Mouse (Mus musculus) forebrain, embryonic 14.5 days (tissue): Measurements from ENCODE around the gene Ube2d3. TPM values are rescaled to one million over a fixed set of nuclear protein-coding genes. Genes with fewer than 3 reads are reported as not detected.

Source experiments
- ATAC-seq: fragments of 200-750 bp; cut with Nextera tagmentation; 2 replicates; pipeline ENCODE4 v1.8.0; 2017; ENCODE audit warnings: mild to moderate bottlenecking, moderate library complexity
- DNase-seq: peaks from one replicate; pipeline ENCODE4 v3.0.0-alpha.2; 2015; ENCODE audit warnings: low spot score
- H3K27ac ChIP-seq: fragments of 300-500 bp; sonication (generic); 2 replicates; pipeline ENCODE4 v1.5.1; 2014; ENCODE audit warnings: low read depth, mild to moderate bottlenecking, control low read depth, low read length, moderate library complexity
- H3K27me3 ChIP-seq: fragments of 300-500 bp; sonication (generic); replicated peaks from 2 replicates; pipeline ENCODE4 v1.6.1; 2014; ENCODE audit warnings: low read length, control low read depth, mixed read lengths; ENCODE audit not compliant: control insufficient read depth, insufficient read depth
- H3K36me3 ChIP-seq: fragments of 300-500 bp; sonication (generic); 2 replicates; pipeline ENCODE4 v1.6.1; 2014; ENCODE audit warnings: low read length, control low read depth; ENCODE audit not compliant: control insufficient read depth, insufficient read depth
- H3K4me1 ChIP-seq: fragments of 300-500 bp; sonication (generic); 2 replicates; pipeline ENCODE4 v1.6.1; 2014; ENCODE audit warnings: antibody characterized with exemption, low read length, control low read depth; ENCODE audit not compliant: control insufficient read depth, insufficient read depth
- H3K4me2 ChIP-seq: fragments of 300-500 bp; sonication (generic); 2 replicates; pipeline ENCODE4 v1.6.1; 2014; ENCODE audit warnings: mild to moderate bottlenecking, control low read depth, low read length
- H3K4me3 ChIP-seq: fragments of 300-500 bp; sonication (generic); 2 replicates; pipeline ENCODE4 v1.5.1; 2014; ENCODE audit warnings: low read depth, low read length, control low read depth
- H3K9ac ChIP-seq: fragments of 300-500 bp; sonication (generic); 2 replicates; pipeline ENCODE4 v1.6.1; 2014; ENCODE audit warnings: mild to moderate bottlenecking, low read length, control low read depth, moderate library complexity
- H3K9me3 ChIP-seq: fragments of 300-500 bp; sonication (generic); replicated peaks from 2 replicates; pipeline ENCODE4 v1.6.1; 2016; ENCODE audit warnings: low read length, control low read depth, mixed read lengths; ENCODE audit not compliant: control insufficient read depth
- WGBS: fragments of 180-500 bp; shearing (Covaris S2); extraction: QIAGEN DNeasy Blood & Tissue Kit; methylation state at CpG from one replicate; pipeline ENCODE4 v1.1.7; 2014; 5-methylcytosine and 5-hydroxymethylcytosine counted together
- polyA plus RNA-seq: library from polyadenylated mRNA; unstranded; fragments of >200 nt; fragmentation: Nextera tagmentation; extraction: Ambion mirVana; gene quantifications from 2 replicates; pipeline ENCODE4 v1.2.1, GENCODE M21; 2014

The Ube2d3 gene
- 473 and 475 TPM in 2 replicates for polyA plus RNA-seq

DNA sequence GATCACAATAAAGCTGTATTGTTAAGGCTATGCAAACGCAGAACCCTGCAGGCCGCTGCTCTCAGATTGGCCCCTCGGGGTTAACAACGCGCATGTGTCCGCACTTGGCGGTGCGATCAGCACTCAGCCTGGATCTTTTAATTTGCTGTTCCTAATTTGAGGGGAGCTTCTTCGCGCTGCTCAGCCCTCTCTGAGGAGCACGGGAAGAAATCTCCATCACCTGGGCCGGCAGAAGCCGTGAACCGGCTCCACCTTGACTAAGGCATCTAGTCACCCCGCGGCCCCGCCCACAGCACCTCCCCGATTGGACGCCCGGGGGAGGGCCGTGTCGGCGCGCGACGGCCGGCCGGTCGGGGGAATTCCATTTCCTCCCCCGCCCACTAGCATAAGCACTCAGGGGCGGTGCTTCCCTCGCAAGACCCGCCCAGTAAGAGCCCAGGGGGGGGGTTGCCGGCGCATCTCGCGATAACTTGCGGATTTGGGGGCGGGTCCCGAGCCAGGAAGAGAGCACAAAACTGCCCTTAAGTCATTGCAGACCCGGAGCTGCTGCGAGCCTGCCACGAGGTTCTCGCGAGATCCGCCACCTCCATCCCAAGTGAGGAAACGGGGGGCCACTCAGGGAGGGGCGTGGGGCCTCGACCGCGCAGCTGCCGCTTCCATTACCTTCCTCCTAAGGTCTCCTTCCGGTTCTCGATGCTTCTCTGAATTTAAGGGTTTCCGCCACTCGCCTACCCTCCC is at the start of gene Ube2d3:
Gene Ube2d3, plus strand, starts transcription at position 392 of the 738 bp plus-strand sequence.
- WGBS = under 1% methylated on average over 53 of the region's 56 CpGs
- peaks cover 10% of the 10 kb centered on the region for H3K4me1 ChIP-seq
- peak within 1 kb of the TSS; percentile 79 for H3K4me3 ChIP-seq
- H3K27ac ChIP-seq = peak within 1 kb of the TSS; percentile 100
- peak; percentile 99 for DNase-seq
- H3K9me3 ChIP-seq = no peaks in the 10 kb centered on the region
- peak within 1 kb of the TSS; percentile 97 for H3K9ac ChIP-seq
- peak within 1 kb of the TSS; percentile 96 for H3K4me2 ChIP-seq
- H3K27me3 ChIP-seq = no peaks in the 10 kb centered on the region
- H3K36me3 ChIP-seq = 0 out of 2 replicates have a peak, but pooled peaks cover 6% of the 10 kb centered on the region
- ATAC-seq = peak; percentile 95

DNA sequence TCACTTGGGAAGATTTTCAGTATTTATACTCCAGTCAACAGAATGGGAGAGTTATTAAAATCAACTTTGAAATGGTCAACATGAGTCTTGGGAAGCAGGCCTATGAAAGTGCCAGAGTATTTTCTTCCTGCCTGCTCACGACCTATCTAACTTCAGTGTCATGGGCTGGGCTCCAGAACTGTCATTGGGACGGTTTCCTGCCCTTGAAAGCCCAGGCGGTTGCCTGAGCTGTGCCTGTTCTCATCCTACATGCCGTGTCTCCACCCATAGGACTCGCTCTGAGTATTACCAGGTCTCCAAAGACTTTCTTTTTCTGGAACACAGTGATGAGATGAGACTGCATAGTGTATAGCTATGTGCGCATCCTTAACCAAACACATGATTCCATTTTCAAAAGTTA is 44.8 kb upstream of the Ube2d3 start:
- Histone ChIP-seq H3K27ac (no peak overlapping the region), H3K4me3 (no peak overlapping the region), H3K4me2 (no peak overlapping the region), H3K9me3 (no peaks in the 10 kb centered on the region), H3K27me3 (no peaks in the 10 kb centered on the region), H3K4me1 (no peaks in the 10 kb centered on the region), H3K9ac (no peak overlapping the region), H3K36me3 (no peaks in the 10 kb centered on the region)
- WGBS = 91% methylated on average over 6 of the region's 6 CpGs
- ATAC-seq (no peak), DNase-seq (no peak)

DNA sequence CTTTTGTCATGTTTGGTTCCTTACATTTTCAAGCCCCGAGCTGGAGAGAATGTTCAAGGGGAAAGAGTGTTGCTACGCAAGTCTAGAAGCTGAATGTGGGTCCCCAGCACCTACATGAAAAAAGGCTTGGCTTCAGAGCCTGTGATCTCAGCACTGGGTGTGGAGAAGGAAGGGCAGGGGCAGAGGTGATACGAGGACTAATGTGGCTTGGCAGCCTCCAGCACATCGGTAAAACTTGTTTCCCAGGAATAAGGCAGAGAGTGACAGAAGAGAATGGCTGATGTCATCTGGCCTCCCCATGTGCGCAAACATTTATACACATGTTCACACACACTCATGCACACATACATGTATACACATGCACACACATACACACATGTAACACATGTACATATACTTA is 42.9 kb upstream of the Ube2d3 start:
- no peak overlapping the region for H3K4me2 ChIP-seq
- H3K27ac ChIP-seq = no peak overlapping the region
- no peak overlapping the region for H3K9ac ChIP-seq
- no peaks in the 10 kb centered on the region for H3K36me3 ChIP-seq
- ATAC-seq (no peak), DNase-seq (no peak)
- H3K4me1 ChIP-seq = 0 out of 2 replicates have a peak, but pooled peaks cover 3% of the 10 kb centered on the region
- WGBS = 88% methylated on average over 5 of the region's 5 CpGs
- no peaks in the 10 kb centered on the region for H3K9me3 ChIP-seq
- H3K27me3 ChIP-seq = no peaks in the 10 kb centered on the region
- no peak overlapping the region for H3K4me3 ChIP-seq

DNA sequence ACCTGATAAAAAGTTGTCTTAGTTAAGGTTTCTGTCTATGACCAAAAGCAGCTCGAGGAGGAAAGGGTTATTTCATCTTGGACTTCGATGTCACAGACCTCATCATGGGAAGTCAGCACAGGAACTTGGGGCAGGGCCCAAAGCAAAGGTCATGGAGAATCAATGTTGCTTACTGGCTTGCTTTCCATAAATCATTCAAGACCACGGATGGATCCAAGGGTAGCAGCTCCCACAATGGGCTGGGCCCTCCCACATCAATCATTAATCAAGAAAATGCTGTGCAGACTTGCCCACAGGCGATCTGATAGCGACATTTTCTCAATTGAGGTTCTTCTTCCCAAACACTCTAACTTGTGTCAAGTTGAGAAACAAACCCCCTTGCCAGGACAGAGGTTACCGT is 41.9 kb upstream of the Ube2d3 start:
- Histone ChIP-seq H3K9ac (no peak overlapping the region), H3K4me3 (no peak overlapping the region), H3K36me3 (no peaks in the 10 kb centered on the region), H3K27me3 (no peaks in the 10 kb centered on the region), H3K4me1 (0 out of 2 replicates have a peak, but pooled peaks cover 4% of the 10 kb centered on the region), H3K4me2 (no peak overlapping the region), H3K27ac (no peak overlapping the region), H3K9me3 (no peaks in the 10 kb centered on the region)
- DNase-seq (no peak), ATAC-seq (no peak)
- WGBS = 76% methylated on average over 6 of the region's 6 CpGs

DNA sequence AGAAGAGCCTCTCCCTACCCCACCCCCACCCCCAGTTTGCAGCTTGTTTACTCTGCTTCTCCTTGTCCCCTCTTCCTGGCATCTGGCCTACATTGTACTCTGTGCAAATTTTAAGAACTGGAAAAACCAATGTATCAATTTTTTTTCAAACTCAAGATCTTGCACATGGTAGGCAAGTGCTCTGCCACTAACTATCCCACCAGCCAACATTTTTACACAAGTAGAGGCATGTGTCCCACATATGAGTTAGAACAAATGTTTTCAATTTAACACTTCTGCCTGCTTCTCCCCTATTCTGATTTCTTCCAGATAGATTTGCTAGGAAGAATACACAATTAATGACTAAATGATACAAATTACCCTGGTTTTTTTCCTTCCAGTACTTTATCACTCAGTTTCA is 40.8 kb upstream of the Ube2d3 start:
- no peaks in the 10 kb centered on the region for H3K36me3 ChIP-seq
- H3K9me3 ChIP-seq = no peaks in the 10 kb centered on the region
- 0 out of 2 replicates have a peak, but pooled peaks cover 4% of the 10 kb centered on the region for H3K4me1 ChIP-seq
- ATAC-seq = no peak
- DNase-seq = no peak
- no peak overlapping the region for H3K27ac ChIP-seq
- H3K4me2 ChIP-seq = no peak overlapping the region
- no peaks in the 10 kb centered on the region for H3K27me3 ChIP-seq
- no peak overlapping the region for H3K9ac ChIP-seq
- H3K4me3 ChIP-seq = no peak overlapping the region

DNA sequence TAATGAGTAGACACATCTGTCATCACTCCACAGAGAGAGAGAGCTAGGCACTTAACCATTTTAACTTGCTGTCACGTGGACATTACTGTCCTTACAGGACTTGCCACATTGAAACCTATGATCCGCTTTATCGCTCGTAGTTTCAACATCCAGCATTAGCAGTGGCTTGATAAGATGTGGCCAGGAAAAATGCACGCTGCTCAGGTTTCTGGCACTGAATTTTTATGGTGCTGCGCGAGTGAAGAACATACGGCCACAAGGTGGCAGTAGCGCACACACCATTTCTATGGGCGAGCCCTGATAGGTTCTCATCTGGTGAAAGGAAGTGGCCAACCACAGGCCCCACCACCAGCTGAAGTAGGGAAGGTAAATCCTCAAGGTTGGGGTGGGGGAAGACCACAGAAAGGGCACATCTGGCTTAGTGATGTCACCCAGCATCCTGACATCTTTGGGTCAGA is 35.7 kb upstream of the Ube2d3 start:
- H3K4me2 ChIP-seq = no peak overlapping the region
- H3K36me3 ChIP-seq = peaks cover 14% of the 10 kb centered on the region; the same call in 1 of the 2 replicates
- ATAC-seq = peak; percentile 84
- 14% methylated on average over 10 of the region's 10 CpGs for WGBS
- H3K27ac ChIP-seq = no peak overlapping the region
- no peak overlapping the region for H3K9ac ChIP-seq
- no peaks in the 10 kb centered on the region for H3K27me3 ChIP-seq
- peaks cover 7% of the 10 kb centered on the region; the same call in 1 of the 2 replicates for H3K4me1 ChIP-seq
- no peaks in the 10 kb centered on the region for H3K9me3 ChIP-seq
- peak; percentile 91 for DNase-seq
- no peak overlapping the region for H3K4me3 ChIP-seq

DNA sequence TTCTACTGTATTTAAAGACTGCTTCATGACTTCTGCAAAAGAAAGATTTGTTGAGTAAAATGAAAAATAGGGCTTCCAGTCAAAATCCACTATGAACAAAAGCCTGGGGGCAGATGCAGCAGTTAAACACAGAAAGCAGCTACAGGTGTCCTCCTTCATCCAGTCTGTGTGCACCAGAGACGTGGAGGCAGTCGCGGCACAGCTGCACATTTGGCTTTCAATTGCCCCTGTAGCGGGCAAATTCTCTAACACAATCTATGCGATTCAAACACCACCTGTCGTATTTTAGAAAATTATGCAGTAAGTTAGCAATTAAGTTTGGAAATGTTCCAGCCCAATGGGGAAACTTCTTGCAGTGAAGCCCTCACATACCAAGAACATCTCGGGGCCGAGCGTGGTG is 34.7 kb upstream of the Ube2d3 start:
- Histone ChIP-seq H3K27me3 (no peaks in the 10 kb centered on the region), H3K27ac (no peak overlapping the region), H3K4me1 (peaks cover 7% of the 10 kb centered on the region; the same call in 1 of the 2 replicates), H3K4me2 (no peak overlapping the region), H3K9me3 (no peaks in the 10 kb centered on the region), H3K4me3 (no peak overlapping the region), H3K36me3 (peaks cover 15% of the 10 kb centered on the region; the same call in 1 of the 2 replicates), H3K9ac (no peak overlapping the region)
- 71% methylated on average over 9 of the region's 9 CpGs for WGBS
- DNase-seq = peak; percentile 39
- ATAC-seq = 0 out of 2 replicates have a peak, but pooled peaks have one; percentile 35

DNA sequence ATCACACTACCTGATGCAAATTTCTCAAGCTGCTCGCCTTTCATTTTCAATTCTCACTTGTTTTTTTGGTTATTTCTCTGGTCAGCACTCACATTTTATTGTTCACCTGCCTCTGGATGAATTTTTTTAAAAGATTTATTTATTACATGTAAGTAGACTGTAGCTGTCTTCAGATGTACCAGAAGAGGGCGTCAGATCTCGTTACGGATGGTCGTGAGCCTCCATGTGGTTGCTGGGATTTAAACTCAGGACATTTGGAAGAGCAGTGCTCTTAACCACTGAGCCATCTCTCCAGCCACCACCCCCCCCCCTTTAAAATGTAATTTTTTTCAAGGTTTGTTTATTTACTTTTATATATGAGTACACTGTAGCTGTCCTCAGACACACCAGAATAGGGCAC is 34.1 kb upstream of the Ube2d3 start:
- Histone ChIP-seq H3K9ac (no peak overlapping the region), H3K27me3 (no peaks in the 10 kb centered on the region), H3K4me2 (no peak overlapping the region), H3K27ac (no peak overlapping the region), H3K4me1 (peaks cover 7% of the 10 kb centered on the region; the same call in 1 of the 2 replicates), H3K4me3 (no peak overlapping the region), H3K36me3 (peaks cover 15% of the 10 kb centered on the region; the same call in 1 of the 2 replicates), H3K9me3 (no peaks in the 10 kb centered on the region)
- DNase-seq = no peak
- no peak for ATAC-seq
- 77% methylated on average over 5 of the region's 5 CpGs for WGBS

DNA sequence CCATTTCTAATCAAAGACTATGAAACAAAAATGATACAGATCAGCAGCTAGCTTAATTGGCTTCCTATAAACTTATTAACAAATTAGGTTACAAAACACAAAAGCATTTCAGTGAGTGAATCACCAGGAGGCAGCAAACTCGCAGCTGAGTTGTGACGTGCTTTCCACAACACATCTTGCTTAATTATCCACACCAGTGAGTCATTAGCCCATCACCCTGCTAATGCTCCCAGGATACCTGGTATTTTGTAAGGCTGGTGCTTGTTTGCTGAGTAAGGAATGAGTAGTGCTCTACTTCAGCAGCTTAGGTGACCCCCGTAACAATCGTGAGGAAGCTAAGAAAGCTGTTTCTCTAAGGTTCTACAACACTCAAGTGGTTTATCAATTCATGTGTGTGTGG is 33.4 kb upstream of the Ube2d3 start:
- WGBS = 52% methylated on average over 4 of the region's 4 CpGs
- H3K36me3 ChIP-seq = peaks cover 15% of the 10 kb centered on the region; the same call in 1 of the 2 replicates
- peaks cover 7% of the 10 kb centered on the region; the same call in 1 of the 2 replicates for H3K4me1 ChIP-seq
- H3K9me3 ChIP-seq = no peaks in the 10 kb centered on the region
- ATAC-seq = no peak
- H3K27ac ChIP-seq = no peak overlapping the region
- no peak overlapping the region for H3K9ac ChIP-seq
- no peaks in the 10 kb centered on the region for H3K27me3 ChIP-seq
- H3K4me3 ChIP-seq = no peak overlapping the region
- H3K4me2 ChIP-seq = no peak overlapping the region
- DNase-seq = no peak
